Mouse (Mus musculus) C2C12 (cell line): Measurements from ENCODE around the gene Odf3.

Experiments used
- CEBPB ChIP-seq: IDR thresholded peaks from one replicate; pipeline ENCODE4 v1.6.1; 2011; ENCODE audit warnings: low read depth, mild to moderate bottlenecking, control low read depth, moderate library complexity
- CTCF ChIP-seq: IDR thresholded peaks from one replicate; pipeline ENCODE4 v1.5.1; 2011; ENCODE audit not compliant: control insufficient read depth, insufficient read depth, insufficient read length
- MAX ChIP-seq: IDR thresholded peaks from one replicate; pipeline ENCODE4 v1.6.1; 2011; ENCODE audit warnings: mild to moderate bottlenecking, control low read depth
- MYOG ChIP-seq: IDR thresholded peaks from one replicate; pipeline ENCODE4 v1.6.1; 2011; ENCODE audit not compliant: control insufficient read depth, insufficient read length; ENCODE audit errors: extremely low read depth

- no peak for TF ChIP-seq CTCF
- no peak for TF ChIP-seq CEBPB
- TF ChIP-seq MYOG, result no peak
- TF ChIP-seq MAX, result no peak
Measured at GRCm38 (mm10) chr7:140828171-140828881, 19.3 kb upstream of the Odf3 start.
